Mouse (Mus musculus) activated CD4-positive, CD25-positive, alpha-beta regulatory T cell (primary cell): ENCODE results near the gene C3ar1. TPM values are rescaled to one million over a fixed set of nuclear protein-coding genes. Genes with fewer than 3 reads are reported as not detected.

ENCODE experiments used
- polyA plus RNA-seq, 2 experiments: library from polyadenylated mRNA; unstranded; fragments of 100-300 nt; shearing (Covaris generic); gene quantifications; one replicate each; pipeline ENCODE4 v1.2.1; 2017

C3ar1 gene
- under 1 TPM; 0.07 to 0.72 TPM for polyA plus RNA-seq

GRCm38 (mm10) chr6:122855955-122856354, at the start of gene C3ar1:
Gene C3ar1 (minus strand): TSS chr6:122856161.

GRCm38 (mm10) chr6:122873871-122874719, 18.1 kb upstream of the C3ar1 start, which contains the start of gene Necap1:
Gene Necap1 (plus strand): TSS chr6:122874474.

GRCm38 (mm10) chr6:122819306-122820070, 36.5 kb downstream of the C3ar1 start, which contains the start of gene Foxj2:
Gene Foxj2 (plus strand): TSS chr6:122819914.

GRCm38 (mm10) chr6:122801301-122801800, 54.6 kb downstream of the C3ar1 start, which contains the start of gene Slc2a3:
Gene Slc2a3 (minus strand): TSS chr6:122801640.

Other genes starting within 250 kb of the C3ar1 start
- gene Gdf3, start 246.1 kb downstream of the C3ar1 start, polyA plus RNA-seq = under 1 TPM; 0.12 to 0.55 TPM
- not detected for gene Dppa3, start 229.8 kb downstream of the C3ar1 start, polyA plus RNA-seq
- not detected for gene Nanog, start 148.7 kb downstream of the C3ar1 start, polyA plus RNA-seq
- 100 to 1,000 TPM in 1 of 2 experiments, 10 to 100 TPM in 1; 25.0 to 123 TPM for gene Slc2a3, start 54.5 kb downstream of the C3ar1 start, polyA plus RNA-seq
- 10 to 100 TPM; 25.9 to 28.9 TPM for gene Foxj2, start 36.2 kb downstream of the C3ar1 start, polyA plus RNA-seq
- 10 to 100 TPM; 23.9 to 25.8 TPM for gene Necap1, start 18.3 kb upstream of the C3ar1 start, polyA plus RNA-seq
- 1 to 10 TPM in 1 of 2 experiments, under 1 TPM in 1; 0.27 to 1.2 TPM for gene Clec4a1, start 65.7 kb upstream of the C3ar1 start, polyA plus RNA-seq
- 1 to 10 TPM; 1.2 to 4.4 TPM for gene Clec4a3, start 96.4 kb upstream of the C3ar1 start, polyA plus RNA-seq
- not detected for gene Clec4a4, start 134.2 kb upstream of the C3ar1 start, polyA plus RNA-seq
- under 1 TPM in 1 of 2 experiments, not detected in 1; 0.66 TPM for gene Clec4b1, start 193.8 kb upstream of the C3ar1 start, polyA plus RNA-seq